Mouse (Mus musculus) c-Kit-positive CD71-negative TER-119-negative erythroid progenitor cells, embryonic 14.5 days (primary cell): ENCODE measurements around the gene Mief1.
A peak's percentile ranks its signal among the peaks of the same experiment; 100 is the strongest.

Experiments
- DNase-seq: peaks from one replicate; pipeline ENCODE4 v3.0.0-alpha.2; 2013; ENCODE audit warnings: low read depth

Gene Mief1

DNA sequence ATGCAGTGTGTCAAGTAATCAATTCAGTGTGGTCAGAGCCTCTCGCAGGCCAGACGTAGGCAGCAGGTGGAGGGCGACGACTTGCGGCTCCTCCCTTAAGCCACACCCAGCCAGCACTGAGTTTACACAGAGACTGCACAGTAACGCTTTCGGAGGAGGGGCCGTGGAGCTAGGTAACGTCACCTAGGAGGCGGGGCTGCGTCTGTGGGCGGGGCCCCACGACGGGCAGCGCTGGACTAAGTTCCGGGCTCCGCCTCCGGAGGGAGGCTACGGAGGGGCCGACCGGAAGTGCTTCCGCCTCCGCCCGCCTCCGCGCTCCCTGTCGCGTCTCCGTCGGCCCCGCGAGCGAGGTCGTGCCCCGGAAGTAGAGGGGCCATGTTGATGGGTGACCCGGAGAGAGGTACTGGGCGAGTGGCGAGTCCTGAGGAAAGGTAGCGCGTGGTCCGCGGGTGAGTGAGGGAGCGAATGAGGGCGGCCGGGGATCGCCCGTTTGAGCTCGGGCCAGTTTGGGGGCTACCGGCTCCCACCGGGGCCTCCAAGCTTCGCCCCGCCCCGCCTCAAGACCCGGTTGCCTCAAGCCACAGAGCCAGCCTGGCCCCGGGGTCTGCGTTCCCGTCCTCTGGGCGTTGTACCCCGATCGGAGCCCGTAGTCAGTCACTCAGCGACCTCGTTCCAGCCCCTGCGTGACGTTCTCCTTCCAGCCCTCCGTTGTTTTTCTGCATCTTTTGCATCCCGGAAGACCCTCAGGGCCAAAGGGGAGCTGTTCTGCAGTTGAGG lies at the start of gene Mief1:
Gene Mief1 (plus strand): TSS at position 286 of the 777 bp plus-strand sequence.
- DNase-seq: peak; percentile 95

DNA sequence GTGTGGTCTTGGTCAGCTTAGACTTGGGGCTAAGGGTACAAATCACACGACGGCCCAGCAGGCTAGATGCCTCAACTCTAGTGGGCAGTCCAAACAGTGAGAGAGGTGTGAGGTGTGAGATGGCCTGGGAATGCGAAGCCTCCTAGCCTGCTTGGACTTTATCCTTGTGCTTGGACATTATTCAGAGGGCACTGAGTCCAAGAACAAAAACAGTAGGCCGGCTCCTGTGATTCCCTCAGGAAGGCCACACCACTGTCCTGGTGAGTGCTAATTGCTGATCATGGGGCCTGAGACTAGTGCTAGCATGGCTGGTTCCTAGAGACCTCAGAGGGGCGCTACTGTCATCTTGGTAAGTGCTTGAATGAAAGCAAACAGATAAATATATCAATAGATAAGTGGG lies 44.9 kb upstream of the Mief1 start:
- DNase-seq: no peak

- DNase-seq: no peak
Observed at GRCm38 (mm10) chr15:80190075-80190474, 43.7 kb upstream of the Mief1 start.

GRCm38 (mm10) chr15:80191585-80192245 lies 42.1 kb upstream of the Mief1 start:
- no peak for DNase-seq

- DNase-seq: no peak
Observed at GRCm38 (mm10) chr15:80192246-80192585, 41.6 kb upstream of the Mief1 start.

- DNase-seq: no peak
Observed at GRCm38 (mm10) chr15:80192847-80193246, 41.0 kb upstream of the Mief1 start.

GRCm38 (mm10) chr15:80199556-80199955 lies 34.3 kb upstream of the Mief1 start:
- DNase-seq: no peak

GRCm38 (mm10) chr15:80202111-80202775 lies 31.6 kb upstream of the Mief1 start:
- DNase-seq: no peak

DNA sequence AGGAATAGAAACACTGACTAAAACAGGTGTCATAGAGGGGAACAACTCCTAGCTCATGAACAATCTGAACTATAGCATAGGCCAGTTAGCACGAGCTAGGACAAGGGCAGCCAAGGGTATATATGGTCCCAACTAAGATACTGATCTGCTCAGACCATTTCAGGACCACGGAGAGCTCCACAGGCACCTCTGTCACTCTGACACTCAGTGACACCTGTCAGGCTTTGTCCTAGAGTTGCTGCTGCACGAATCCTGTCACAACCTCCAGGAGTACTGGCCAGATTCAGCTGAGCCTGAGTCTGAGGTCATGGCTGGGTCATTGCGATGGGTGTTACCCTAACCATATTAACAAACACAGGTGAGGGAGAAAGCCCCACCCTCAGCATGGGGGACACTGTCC lies 30.4 kb upstream of the Mief1 start:
- peak; percentile 51 for DNase-seq

DNA sequence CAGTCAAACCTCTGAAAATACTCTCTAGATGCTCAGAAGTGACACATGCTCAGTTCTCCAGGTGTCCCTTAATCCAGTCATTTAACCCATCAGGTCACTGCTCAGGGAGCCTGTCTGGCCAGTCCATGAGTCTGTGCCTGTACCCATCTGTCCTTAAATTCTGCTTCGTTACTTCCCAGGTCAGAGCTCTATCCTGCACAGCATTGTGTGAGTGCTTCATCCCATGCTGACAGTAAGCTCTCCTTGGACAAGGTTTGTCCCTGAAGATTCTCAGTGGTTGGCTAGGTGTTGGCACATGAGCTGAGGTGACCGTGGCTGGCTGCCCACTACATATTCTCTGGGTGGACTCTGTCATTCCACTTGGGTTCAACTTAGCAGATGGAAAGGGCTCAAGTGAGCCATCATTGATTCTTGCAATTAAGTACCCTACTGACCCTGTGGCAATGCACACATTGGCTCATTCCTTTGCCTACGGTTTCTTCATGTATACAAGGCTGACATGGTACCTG lies 27.7 kb upstream of the Mief1 start:
- DNase-seq: no peak

- DNase-seq: no peak
Observed at GRCm38 (mm10) chr15:80208446-80208845, 25.4 kb upstream of the Mief1 start.

GRCm38 (mm10) chr15:80213688-80214087 lies 20.1 kb upstream of the Mief1 start:
- DNase-seq: no peak

DNA sequence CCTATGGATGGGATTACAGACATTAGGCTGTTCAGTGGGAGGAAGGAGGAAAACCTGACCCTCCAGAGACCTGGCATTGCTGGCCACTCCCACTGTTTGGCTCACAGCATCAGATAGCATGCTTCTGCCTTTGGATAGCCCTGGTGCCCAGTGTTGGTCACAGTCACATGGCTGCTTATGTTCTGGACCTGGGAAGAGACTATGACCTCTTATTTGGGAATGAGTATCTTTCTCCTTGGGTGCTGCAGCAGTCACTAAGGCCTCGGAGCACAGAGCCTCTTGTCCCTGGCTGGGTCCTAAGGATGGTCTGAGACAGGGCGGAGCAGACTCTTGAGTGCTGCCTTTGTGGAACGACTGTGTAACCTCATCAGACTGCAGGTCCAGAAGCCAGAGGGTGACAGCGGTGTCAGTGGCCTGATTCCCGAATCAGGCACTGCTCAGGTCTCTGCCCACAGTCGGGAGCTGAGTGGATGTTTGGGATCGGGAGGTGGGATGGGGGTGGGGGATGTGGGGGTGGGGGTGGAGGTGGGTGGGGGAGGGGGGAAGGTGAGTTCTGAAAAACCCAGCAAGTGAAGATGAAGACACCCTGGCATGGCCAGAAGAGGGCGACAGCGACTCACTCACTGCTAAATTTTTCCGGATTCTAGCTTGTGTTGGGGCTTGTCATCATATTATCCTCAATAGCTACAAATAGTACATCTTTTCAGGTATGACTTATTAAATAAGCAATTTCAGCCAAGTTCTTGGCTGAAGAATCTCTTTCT lies 17.9 kb upstream of the Mief1 start:
- DNase-seq: no peak

DNA sequence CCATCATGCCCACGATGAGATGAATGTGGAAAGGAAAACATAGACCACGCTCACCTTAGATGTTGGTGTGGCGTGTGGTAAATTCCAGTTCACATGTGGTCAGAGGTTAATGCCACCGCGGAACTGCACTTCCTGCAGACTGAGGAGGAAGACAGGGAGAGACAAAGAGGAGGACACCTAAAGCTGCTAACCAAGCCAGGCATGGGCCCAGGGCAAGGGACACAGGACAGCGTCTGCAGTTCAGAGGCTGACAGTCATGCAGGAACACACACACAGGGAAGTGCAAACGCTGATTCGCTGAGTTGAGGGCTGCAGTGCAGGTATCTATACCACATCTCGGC lies 17.4 kb upstream of the Mief1 start:
- DNase-seq: no peak

GRCm38 (mm10) chr15:80217476-80217875 lies 16.3 kb upstream of the Mief1 start:
- DNase-seq: no peak

- DNase-seq: peak; percentile 53
Observed at GRCm38 (mm10) chr15:80219211-80219610, 14.6 kb upstream of the Mief1 start.

DNA sequence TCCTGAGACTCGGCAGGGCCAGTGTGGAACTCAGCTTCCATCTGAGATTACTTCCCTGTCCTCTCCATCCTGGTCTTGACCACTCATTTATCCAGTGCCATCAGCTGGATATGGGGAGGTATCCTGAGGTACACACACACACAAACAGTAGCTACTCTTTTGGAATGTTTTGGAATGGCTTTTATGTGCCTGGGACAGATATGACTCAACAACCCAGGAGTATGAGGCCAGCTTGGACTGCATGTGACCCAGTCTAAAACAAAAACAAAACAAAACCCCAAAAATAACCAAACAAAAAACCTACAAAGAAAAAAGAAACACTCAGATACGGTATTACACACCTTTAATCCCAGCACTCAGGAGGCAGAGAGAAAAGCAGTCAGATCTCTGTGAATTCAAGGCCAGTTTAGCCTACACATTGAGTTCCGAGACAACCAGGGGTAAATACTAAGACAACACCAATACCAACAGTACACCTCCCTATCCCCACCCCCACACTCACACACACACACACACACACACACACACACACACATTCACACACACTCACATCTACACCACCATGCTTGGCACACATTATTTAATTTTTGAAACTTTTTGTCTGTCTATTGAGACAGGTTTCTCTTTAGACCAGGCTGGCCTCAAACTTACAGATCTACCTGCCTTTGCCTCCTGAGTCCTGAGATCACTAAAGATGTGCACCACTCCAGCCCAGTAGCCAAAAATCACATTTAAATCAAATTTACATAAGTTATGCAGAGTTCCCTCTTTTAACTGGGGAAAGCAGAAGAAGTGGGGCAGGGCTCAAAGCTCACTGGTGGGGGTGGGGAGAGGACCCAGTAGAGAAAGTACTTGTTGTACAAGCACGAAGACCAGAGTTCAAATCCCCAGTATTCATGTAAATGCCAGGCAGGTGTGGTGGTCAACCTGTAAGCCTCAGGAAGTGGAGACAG lies 13.8 kb upstream of the Mief1 start:
- DNase-seq: no peak

GRCm38 (mm10) chr15:80221031-80221430 lies 12.8 kb upstream of the Mief1 start:
- DNase-seq: no peak

GRCm38 (mm10) chr15:80223751-80224150 lies 10.1 kb upstream of the Mief1 start:
- no peak for DNase-seq

GRCm38 (mm10) chr15:80225208-80225607 lies 8.6 kb upstream of the Mief1 start:
- peak; percentile 81 for DNase-seq

DNA sequence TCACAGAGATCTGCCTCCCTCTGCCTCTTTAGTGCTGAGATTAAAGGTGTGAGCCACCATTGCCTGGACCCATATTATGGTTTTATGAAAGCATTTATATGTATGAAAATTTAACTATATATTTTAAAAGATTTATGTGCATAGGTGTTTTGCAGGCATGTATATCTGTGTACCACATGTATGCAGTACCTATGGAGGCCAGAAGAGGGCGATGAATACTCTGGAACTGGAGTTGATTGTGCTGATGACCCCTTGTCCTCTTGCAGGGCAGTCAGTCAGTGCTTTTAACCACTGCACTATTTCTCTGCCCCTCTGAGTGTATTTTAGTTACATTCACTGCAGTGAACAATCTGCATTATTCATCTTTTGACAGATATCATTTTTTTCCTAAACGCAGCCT lies 8.0 kb upstream of the Mief1 start:
- DNase-seq: peak; percentile 66
